Mouse (Mus musculus) CH12.LX (cell line): ENCODE data around the gene Trim41.

ENCODE experiments used
- CTCF ChIP-seq, 2 experiments: IDR thresholded peaks in 1 of 2; conservative IDR thresholded peaks in 1 of 2; 2 replicates each; pipeline ENCODE4 v1.5.1; 2011 to 2012; ENCODE audit warnings: low read depth in 2 of 2, low read length in 2 of 2, improper control_type of control experiment in 1 of 2, inconsistent platforms in 1 of 2, mild to moderate bottlenecking in 1 of 2, moderate library complexity in 1 of 2
- HCFC1 ChIP-seq: IDR thresholded peaks from 2 replicates; pipeline ENCODE4 v1.6.1; 2012; ENCODE audit warnings: low read depth, mild to moderate bottlenecking, inconsistent platforms, low read length, improper control_type of control experiment
- POLR2A ChIP-seq: IDR thresholded peaks from 2 replicates; pipeline ENCODE4 v1.6.1; 2011; ENCODE audit warnings: low read depth, mild to moderate bottlenecking, improper control_type of control experiment, low read length
- SIN3A ChIP-seq: IDR thresholded peaks from 2 replicates; pipeline ENCODE4 v1.6.1; 2012; ENCODE audit warnings: low read length, improper control_type of control experiment, inconsistent platforms

- no peak for TF ChIP-seq CTCF (conservative IDR thresholded peaks at IDR 0.05 in 1 of 2, IDR thresholded peaks at IDR 0.05 in 1 of 2; ENCODE audit: low read depth in 2 of 2, low read length in 2 of 2)
- TF ChIP-seq SIN3A, result peak; percentile 28; the same call in 1 of the 2 replicates
- TF ChIP-seq POLR2A, result peak; percentile 64
- no peak for TF ChIP-seq HCFC1
These were observed 10.1 kb downstream of the Trim41 start for GRCm38 (mm10) chr11:48806856-48807562.
